Mouse (Mus musculus): ENCODE measurements around the gene Pam.
"Not testable (repeated sequence)": the region's sequence is repeated elsewhere in the genome, so short reads cannot be mapped to it uniquely, and the experiment has no call there.

Pam gene

DNA sequence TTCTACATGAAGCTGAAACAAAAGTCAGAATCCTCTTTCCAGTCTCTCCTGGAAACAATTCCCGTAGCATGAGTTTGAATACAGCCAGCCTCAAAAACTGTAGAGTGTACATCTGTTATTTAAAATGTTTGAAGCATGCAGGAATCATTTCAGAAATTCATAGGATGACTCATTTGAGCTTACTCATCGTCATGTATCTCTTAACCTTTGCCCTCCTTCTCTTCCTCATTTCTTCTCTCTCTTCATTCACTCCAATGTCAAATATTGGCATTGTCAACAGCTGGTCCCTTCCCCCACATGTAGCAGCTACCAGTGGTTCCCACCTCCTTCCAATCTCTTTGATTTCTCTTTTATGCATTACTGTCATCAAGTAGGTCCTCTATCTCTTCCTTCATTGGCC, 59.7 kb downstream of the Pam start:
- DNase-seq (ENCODE audit: low spot score): no peak

DNA sequence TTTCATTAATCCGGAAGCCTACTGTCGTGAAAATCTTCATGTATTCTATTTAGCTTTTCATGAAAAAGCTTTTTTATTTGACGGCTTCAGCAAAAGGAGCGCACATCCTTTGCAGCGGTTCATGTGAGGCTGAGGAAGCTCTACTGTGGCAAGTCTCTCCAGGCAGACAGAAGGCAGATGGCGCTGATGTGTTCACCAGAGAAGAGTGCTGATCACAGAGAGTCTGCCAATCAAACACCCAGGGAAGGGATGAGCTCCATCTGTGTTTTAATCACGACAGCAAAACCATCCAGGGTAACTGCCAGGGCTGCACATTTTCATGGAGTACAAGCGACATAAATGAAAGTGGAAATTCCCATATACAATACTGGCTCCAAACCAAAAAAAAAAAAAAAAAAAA, 63.6 kb downstream of the Pam start:
- no peak for DNase-seq (ENCODE audit: low spot score)

DNA sequence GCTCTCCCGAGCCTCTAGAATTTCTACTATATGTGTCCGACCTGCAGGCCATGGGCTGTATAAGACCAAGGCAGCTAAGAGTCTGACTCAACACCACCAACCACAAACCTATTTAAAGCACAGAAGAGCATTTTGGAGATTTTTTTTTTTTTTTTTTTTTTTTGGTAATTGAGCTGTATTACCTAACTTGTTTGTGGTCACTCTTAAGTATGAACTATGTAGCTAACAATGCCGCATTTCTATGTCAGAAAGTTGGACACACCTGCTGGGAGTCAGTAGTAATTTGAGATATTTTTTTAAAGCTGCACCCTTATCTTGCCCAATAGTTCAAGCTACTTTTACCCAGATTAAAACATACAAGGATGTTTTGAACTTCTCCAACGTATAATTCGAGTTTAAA, 66.4 kb downstream of the Pam start:
- no peak for DNase-seq (ENCODE audit: low spot score)

DNA sequence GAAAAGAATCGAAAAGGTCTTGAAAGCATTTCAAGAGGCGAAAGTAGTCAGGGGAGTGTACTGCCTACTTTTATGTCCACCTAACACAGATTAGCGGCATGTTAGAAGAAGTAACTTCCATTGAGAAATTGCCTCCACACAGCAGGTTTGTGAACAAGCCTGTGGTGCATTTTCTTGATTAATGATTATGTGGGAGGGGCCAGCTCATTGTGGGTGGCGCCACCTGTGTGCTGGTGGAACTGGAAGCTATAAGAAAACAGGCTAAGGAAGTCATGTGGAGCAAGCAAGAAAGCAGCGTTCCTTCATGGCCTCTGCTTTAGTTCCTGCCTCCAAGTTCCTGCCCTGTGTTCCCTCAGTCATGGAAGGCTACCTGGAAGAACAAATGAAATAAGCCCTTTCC, 67.0 kb downstream of the Pam start:
- no peak for DNase-seq (ENCODE audit: low spot score)

DNA sequence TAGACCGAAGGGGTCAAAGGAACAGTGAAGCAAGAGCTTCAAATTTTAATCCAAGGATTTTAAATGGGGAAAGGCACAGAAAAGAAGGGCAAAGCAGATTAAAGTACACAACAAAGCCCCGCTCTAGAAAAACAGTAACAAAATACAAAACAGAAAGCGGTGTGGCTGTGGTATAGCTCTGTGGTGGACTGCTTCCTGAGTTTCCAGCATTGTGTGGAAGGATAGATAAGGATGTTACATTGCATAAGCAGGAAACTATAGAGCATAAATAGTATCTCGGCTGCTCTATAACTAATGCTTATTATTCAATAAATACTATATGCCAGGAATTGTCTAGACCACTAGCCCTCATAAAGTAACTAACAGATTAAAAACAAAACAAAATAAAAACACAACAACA, 67.5 kb downstream of the Pam start:
- DNase-seq (ENCODE audit: low spot score): no peak

DNA sequence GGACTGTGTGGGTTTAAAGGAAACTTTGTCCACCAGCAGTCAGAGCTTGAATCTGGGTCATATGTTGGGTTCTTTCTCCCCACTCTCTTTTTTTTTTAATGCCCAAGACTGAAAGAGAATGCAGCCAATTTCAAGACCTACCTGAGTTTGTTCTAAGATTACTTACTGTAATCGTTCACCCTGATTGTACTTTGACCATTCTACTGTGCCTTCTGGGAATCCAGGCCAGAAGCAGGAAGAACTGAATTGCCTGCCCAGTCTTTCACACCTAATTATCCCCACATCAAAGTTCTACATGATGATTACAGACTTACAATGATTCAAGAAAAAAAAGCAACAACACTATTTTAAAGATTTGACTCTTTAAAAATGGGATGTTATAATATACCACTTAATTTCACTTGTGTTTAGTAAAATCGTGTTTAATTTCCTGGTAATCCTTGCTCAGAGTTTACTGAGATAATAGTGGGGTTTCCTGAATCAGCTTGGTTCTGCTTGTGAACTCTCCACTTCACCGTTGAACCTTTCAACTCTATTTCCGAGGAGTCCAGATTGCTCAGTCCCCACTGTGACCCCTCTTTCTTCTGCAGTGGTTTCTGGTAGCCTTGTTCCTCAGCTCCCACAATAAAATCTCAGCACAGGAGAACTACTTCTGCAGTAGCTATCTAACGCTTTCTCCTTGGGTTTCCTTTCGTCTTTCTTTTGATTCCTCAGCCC, 69.4 kb downstream of the Pam start:
- DNase-seq (ENCODE audit: low spot score): no peak

DNA sequence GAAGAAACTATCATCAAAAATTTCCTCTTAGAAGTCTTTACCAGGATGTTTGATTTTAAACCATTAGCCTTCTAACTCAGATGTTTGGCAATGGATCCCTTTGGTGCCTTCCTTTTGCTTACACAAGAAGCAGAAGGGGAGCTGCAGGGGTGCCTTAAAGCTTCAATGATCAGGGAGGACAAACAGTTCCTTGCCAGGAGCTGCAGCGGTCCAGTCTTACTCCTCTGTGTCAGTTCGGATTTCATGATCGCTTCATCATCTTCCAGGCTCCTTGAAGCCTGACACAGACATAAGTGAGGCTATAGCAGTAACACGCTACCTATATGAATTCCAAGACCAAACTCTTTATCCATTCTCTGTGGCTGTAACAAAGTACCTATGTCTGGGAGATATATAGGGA, 71.6 kb downstream of the Pam start:
- DNase-seq (ENCODE audit: low spot score): no peak

DNA sequence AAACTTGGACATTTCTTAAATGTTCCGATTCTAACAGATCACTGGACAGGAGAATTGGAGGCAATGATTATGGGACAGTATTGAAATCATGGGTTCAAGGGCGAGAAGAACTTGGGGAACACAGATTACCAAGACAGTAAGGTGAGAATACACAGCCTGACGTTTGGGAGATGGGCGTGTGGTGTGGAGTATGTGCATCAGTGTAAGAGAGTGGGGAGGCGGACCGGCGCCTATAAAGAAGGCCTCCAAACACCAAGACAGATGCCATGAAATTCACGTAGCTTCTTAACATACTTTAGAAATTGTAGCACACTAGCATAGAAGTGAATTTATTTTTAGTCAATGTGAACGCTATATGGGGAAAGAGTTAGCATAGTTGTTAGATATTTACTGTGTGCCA, 76.5 kb downstream of the Pam start:
- DNase-seq (ENCODE audit: low spot score): no peak

DNA sequence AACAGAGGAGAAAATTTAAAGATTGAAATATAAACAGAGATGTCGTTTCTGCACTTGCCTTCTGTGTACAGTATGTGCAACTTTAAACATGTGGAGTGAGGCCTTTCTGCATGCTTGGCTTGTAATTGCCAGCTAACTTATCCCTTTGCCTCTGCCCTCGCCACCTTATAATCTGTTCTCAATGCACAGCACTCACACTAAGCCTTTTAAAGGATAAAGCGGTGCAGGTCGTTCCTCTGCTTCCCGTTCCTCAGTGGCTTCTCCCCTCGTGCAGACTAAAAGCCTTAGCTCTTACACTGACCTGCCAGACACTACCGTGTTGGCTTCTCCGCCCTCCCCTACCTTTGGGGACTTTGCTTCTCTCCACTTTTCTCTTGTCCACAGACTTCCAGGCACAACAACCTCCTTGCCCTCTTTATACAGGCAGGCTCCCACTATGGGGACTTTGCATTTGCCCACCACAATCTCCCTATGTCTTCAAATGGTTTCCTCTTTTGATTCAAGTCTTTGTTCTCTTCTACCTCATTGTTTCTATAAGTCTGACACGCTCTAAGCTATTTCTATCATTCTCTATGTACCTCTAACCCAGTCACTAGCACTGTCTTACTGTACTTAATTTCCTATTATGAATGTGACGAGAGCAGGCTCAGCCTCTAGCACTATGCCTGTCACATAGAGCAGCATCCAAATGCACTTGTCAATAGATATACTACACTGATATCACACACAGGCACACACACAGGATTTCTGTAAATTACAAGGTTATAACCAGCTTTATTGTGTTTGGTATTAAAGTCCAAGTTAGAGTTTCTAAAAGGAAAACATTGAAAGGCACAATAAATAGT, 79.2 kb downstream of the Pam start:
- peak; percentile 18 for DNase-seq (ENCODE audit: low spot score)

DNA sequence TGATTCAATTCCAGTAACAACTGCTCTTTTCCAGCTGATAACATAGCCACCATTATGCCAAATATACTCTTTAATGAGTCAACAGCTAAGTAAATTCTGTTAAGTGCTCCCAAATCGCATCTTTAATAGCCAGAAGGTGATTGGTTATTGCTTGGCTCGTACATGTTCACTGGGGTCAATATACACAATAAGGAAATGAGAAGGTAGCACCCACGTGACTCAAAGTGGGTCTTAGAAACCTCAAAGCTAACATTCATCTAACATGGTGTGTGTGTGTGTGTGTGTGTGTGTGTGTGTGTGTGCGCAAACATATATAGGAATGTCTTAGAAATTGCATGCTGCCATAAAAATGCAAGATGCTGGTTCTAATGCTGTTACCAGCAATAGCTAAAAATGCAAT, 79.9 kb downstream of the Pam start:
- DNase-seq (ENCODE audit: low spot score): no peak

DNA sequence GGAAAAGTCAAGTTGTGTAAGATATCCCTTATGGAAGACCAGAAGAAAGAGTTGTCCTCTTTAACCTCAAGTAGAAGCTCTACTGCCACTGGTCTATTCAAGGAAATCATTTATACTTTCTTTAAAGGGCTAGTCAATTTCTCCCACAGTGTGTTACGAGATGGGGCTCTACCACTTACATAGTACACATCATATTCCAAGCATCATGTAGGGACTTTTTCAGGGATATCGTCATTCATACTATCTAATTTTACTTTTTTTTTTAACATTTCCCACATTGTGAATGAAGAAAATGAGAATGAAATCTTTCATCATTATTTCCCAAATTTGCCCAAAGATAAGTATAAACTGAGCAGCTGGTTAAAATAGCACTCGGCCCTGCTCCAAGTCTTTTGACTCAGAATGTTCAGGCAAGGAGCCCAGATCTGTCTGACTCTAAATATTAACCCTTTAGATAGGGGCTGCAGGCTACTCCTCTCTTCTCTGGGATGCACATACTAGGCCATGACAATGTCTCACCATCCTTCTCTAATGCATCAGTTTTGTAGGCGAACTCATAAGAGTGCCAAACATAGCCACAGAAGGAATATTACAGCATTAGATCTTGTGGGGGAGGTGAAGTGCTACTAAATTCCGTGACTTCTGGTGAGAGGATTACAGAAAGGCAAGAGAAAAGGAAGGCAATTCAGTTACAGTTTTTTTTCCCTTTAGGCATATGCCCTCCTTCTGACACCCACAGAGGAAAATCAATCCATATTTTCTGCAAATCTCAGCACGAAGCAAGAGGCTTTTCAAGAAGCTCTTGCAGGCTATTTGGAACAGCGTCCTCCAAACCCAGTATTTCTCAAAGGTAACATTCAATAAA, 92.7 kb downstream of the Pam start:
- no peak for DNase-seq (ENCODE audit: low spot score)

DNA sequence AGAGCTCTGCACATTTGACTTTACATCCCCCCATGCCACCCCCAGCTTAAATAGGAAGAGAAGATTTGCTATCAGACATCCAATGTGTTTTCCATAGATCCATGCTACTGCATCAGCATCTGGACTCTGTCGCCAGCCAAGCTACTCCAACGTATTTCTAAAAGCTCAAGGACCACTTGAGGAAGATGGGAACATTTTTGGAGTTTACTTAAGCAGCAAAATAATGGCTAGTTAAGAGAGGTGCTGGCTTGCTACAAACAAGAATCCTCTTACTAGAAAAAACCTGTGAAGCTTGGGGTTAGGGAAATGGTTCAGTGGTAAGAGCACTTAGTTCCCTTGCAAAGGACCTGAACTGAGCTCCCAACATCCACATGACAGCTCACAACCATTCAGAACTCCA, 96.0 kb downstream of the Pam start:
- DNase-seq (ENCODE audit: low spot score): no peak

DNA sequence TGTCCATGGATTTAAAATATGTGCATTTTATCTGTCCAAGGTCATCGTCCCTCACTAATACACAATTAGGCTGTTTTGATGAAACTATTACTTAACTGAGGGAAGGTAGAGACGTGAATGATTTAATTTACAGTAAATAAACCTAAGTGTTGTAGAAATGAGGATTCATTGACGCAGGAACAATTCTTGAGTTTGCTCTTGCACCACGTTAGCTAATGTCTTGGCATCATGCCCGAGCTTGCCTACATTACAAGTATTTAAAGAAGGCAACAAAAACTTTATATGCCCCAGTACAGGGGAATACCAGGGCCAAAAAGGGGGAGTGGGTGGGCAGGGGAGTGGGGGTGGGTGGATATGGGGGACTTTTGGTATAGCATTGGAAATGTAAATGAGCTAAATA, 96.5 kb downstream of the Pam start:
- not testable (repeated sequence) for DNase-seq (ENCODE audit: low spot score)

DNA sequence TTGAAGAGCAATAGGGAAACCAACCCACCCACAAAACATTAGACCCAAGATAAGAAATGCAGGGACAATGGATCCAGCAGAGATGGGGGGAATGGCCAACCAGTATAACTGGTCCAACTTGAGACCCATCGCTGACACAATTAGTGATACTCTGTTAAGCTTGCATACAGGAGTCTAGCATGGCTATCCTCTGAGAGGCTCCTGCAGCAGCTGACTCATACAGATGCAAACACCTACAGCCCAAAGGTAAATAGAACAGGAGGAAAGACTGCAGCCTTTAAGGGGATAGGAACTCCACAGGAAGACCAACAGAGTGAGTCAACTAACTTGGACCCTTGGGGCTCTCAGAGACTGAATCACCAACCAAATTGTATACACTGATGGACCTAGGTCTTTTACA, 98.4 kb downstream of the Pam start:
- DNase-seq (ENCODE audit: low spot score): no peak

DNA sequence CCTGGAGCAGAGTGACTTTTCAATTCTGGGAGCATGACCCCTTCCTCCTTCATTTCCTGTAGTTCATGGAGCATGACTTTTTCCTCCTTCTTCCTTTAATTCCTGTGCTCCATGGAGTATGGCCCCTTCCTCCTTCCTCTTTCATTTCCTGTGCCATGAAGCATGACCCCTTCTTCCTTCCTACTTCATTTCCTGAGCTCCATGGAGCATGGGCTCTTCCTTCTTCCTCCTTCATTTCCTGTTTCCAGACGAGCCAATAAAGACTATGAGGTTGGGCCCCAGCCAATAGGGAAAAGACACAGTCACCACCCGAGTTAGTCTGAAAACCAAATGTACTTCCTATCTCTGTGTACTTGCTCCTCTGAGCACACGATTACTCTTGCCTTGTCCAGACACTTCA, 103.5 kb downstream of the Pam start:
- no peak for DNase-seq (ENCODE audit: low spot score)

DNA sequence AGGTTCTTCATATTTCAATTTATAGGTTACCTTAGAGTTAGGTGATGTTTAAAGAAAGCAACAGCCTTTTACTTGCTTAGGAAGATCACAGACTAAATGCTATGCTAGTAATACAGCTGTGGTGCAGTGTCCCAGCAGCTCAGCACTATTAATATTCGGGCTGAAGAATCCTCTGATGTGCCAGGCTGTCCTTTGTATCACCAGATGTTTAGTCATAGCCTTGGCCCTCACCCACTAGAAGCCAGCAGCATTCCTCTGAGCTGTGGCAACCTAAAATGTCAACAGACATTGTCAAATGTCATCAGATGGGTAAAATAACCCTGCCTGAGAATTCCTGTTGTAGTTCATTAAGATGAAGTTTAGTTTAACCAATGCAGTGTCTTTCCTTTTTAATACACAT, 112.3 kb downstream of the Pam start:
- DNase-seq (ENCODE audit: low spot score): no peak

DNA sequence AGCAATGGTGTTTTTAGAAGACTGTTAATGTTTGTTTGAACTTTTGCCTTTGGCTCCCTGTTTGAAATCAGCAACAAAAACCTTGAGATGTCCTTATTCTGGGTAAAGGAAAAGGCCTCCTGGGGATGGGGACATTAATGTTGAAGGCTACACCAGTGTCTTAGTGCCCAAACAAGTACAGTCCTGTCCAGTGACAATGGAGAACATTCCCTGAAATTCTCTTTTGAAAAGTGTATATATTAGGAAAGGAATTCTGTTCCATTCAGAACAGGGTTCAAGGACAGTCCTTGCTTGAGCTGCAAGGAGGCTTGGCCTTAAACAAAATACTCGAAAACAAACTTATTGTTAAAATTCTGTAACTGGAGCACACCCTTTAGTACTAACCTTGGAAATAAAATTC, 116.0 kb downstream of the Pam start:
- no peak for DNase-seq (ENCODE audit: low spot score)

DNA sequence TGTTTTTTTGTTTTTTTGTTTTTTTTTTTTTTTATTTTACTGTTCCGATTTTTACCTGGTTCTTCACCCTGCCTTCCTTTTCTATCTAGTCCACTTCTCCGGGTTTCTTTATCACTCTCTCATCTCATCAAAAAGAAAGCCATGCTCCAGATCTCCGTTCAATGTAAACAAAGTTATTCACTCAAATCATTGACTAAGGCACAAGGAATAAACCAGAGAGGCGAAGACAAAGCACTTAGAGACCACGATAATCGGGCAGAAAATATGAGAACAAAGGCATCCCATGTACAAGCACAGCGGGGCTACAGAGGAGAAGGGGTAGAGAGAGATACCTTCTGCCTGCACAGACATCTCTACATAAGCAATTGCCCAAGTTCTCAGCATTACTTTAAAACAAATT, 117.9 kb downstream of the Pam start:
- DNase-seq (ENCODE audit: low spot score): peak; percentile 36

DNA sequence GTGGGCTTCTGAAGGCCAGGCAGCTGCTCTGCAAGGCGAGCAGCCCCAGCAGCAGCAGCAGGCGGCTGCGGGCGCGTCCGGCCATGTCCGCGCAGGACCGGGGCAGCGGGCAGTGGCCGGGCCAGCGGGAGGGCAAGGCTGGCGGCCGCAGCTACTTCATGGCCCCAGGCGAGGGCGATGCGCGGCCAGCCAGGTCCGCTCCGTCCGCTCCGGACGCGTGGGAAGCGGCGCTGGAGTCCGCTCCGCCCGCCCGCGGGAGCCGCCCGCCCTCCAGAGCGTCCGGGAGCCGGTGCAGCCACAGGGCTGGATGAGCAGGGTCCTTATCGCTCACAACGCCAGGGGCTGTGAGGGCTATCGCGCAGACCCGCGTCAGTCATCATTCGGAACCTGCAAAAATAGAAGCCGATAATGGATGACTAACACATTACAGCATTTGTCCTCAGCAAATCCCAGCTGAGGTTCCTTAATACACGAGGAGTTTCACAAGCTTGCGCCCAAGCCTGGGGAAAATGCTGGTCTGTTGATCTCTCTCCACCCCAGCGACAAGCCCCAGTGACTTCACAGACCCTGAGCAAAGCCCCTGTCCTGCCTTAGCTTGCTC, 118.5 kb downstream of the Pam start:
- peak; percentile 83 for DNase-seq (ENCODE audit: low spot score)

DNA sequence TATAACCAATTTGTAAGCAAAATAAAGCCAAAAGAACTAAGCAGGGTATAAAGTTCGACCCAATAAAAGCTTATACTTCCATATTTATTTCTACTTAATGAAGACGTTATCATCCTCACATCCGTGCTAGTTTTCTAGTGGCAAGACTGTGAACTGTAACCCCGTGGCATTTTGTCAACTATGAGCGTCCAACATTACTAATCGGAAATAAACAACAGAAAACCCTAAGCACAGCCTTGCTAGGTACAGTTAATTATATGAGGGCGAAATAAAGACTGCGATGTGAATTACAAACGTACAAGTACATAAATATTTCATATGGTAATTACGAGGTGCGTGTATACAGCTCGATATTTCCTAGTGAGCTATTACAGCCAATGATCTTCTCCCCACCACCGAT, 119.4 kb downstream of the Pam start:
- peak; percentile 48 for DNase-seq (ENCODE audit: low spot score)

DNA sequence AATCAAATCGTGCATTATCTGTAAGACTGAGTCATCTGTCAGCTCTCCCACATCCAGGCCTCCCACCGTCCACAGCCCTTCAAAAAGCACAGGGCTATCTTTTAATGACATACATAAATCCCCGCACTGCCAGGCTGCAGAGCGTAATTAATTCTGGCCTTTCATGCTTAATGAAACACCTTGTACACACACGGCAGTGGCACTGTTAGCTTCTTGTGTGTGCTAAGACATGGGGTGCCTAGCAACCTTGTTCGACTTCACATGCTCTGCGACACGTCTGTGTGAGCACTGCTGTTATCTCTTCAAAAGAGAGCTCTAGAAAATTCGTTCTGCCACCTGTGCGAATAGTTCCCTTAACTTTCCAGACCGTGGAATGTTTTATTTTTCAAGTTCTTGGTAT, 120.5 kb downstream of the Pam start:
- DNase-seq (ENCODE audit: low spot score): peak; percentile 34

DNA sequence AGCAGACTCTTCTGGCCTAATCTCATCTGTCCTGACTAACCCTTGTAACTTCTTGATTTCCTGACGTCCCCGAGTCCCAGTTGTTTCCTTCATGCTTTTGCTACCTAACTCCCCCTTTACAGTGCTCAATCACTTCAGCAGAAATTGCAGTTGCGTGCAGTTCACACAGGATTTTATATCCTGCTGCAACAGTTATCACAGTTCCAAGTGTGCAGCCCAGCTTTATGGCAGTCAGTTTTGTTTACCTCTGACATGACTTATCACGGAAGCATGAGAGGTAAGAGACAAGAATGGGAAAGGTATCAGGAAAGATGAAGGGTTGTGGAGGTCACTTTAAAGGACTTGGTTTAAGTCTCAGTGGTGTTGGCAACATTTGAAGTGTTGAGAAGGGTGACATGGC, 125.7 kb downstream of the Pam start:
- no peak for DNase-seq (ENCODE audit: low spot score)

Measured in retina, embryonic 14.5 days (tissue).